Mouse (Mus musculus): ENCODE results near the gene Tmem126b. TPM values are rescaled to one million over a fixed set of nuclear protein-coding genes. Genes with fewer than 3 reads are reported as not detected.

Gene Tmem126b
- polyA plus RNA-seq (2015; fragmentation: Nextera tagmentation; extraction: Ambion mirVana): 38.4 and 55.4 TPM in 2 replicates

DNA sequence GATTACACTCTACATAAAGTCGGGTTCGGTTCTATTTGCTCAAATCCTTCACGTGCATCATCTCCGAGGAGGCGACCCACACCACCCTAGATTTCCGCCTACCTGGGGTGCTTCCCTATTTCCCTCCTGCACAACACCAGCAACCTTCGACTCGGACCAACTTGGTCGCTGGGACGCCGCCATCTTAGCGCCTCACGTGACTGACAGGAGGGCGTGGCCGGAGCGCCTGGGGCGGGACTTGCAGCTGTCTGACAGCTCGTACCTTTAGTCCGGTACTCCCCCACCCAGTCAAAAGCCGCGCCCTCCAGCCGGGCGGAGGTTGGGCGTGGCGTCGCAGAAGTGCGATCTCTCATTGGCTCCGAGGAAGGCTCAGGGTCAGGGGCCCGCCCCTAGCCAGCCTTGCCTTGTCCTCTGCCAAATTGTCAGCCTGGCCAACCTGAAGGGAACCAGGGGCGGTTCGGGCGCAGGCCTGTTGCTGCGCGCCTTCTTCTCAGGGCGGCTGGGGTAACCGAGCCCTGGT, at the start of gene Tmem126b:
Tmem126b (minus strand) TSS at position 209 of the 520 bp plus-strand sequence.

GRCm38 (mm10) chr7:90476313-90477245, 778 bp upstream of the Tmem126b start, which contains the start of gene Dlg2:
Dlg2 (plus strand) TSS chr7:90476672.

GRCm38 (mm10) chr7:90456845-90457468, 18.8 kb downstream of the Tmem126b start, which contains the start of gene Tmem126a:
Tmem126a (minus strand) TSS chr7:90457229.

DNA sequence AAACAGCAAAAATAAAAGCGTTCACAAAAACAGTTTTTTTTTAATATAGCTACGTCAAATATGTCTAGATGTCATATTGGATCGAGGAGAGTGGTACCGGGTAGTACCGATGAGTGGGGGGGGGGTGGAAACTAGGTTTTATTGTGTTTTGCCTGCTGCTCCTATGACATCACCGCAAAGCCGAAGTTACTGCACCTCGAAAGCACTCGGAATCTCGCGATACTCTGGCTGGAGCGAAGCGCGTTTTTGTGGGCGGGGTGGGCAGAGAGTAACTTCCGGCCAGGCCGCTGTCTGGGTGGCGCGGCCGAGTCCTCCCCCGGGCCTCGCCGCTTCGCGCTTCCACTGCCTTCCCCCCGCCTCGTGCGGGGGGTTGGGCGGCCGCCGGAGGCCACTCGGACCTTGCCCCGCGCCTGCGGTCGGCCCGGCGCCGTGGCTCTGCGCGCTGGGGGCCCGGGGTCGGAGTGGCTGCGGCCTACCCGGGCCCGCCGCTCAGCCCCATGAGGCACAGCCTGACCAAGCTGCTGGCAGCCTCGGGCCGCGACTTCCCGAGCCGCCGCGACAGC, 33.2 kb downstream of the Tmem126b start, which contains the start of gene Crebzf:
Crebzf (plus strand) TSS at position 212 of the 563 bp plus-strand sequence.

GRCm38 (mm10) chr7:90426020-90427001, 49.5 kb downstream of the Tmem126b start, which contains the start of gene Ccdc89:
Ccdc89 (plus strand) TSS chr7:90426577.

Other genes starting within 250 kb of the Tmem126b start
- not detected in 2 replicates for gene Ccdc83, start 210.2 kb downstream of the Tmem126b start, polyA plus RNA-seq (2015; fragmentation: Nextera tagmentation; extraction: Ambion mirVana)
- 2.9 TPM in 2 replicates for gene Sytl2, start 173.7 kb downstream of the Tmem126b start, polyA plus RNA-seq (2015; fragmentation: Nextera tagmentation; extraction: Ambion mirVana)
- 0.83 and 1.8 TPM in 2 replicates for gene Ccdc89, start 49.4 kb downstream of the Tmem126b start, polyA plus RNA-seq (2015; fragmentation: Nextera tagmentation; extraction: Ambion mirVana)
- 29.1 and 32.1 TPM in 2 replicates for gene Crebzf, start 33.3 kb downstream of the Tmem126b start, polyA plus RNA-seq (2015; fragmentation: Nextera tagmentation; extraction: Ambion mirVana)
- gene Tmem126a, start 18.8 kb downstream of the Tmem126b start, polyA plus RNA-seq (2015; fragmentation: Nextera tagmentation; extraction: Ambion mirVana): 127 and 134 TPM in 2 replicates
- gene Dlg2, start 671 bp upstream of the Tmem126b start, polyA plus RNA-seq (2015; fragmentation: Nextera tagmentation; extraction: Ambion mirVana): 8.2 and 15.0 TPM in 2 replicates